Mouse (Mus musculus) c-Kit-negative CD71-positive TER-119-positive erythroid progenitor cells, embryonic 14.5 days (primary cell): ENCODE measurements around the gene Ppef2.
A peak's percentile ranks its signal among the peaks of the same experiment; 100 is the strongest.

Source experiments
- DNase-seq: peaks from one replicate; pipeline ENCODE4 v3.0.0-alpha.2; 2013; ENCODE audit warnings: low read depth, low spot score

Ppef2 gene

GRCm38 (mm10) chr5:92256218-92256617 is at the start of gene Ppef2:
TSS of gene Ppef2 (minus strand) at chr5:92256278.
- DNase-seq, result no peak

- no peak for DNase-seq
These were observed 48.2 kb upstream of the Ppef2 start for GRCm38 (mm10) chr5:92304291-92304690.

- no peak for DNase-seq
These were observed 46.2 kb upstream of the Ppef2 start for GRCm38 (mm10) chr5:92302149-92302840.

- DNase-seq, result no peak
These were observed 38.4 kb upstream of the Ppef2 start for GRCm38 (mm10) chr5:92294525-92294924.

GRCm38 (mm10) chr5:92291652-92292414 is 35.8 kb upstream of the Ppef2 start:
- DNase-seq, result no peak

- no peak for DNase-seq
These were observed 31.8 kb upstream of the Ppef2 start for GRCm38 (mm10) chr5:92287840-92288239.

- peak; percentile 56 for DNase-seq
These were observed 27.0 kb upstream of the Ppef2 start for GRCm38 (mm10) chr5:92283107-92283506.

- DNase-seq, result no peak
These were observed 26.5 kb upstream of the Ppef2 start for GRCm38 (mm10) chr5:92282571-92282970.

GRCm38 (mm10) chr5:92278942-92279537 is 23.0 kb upstream of the Ppef2 start:
- no peak for DNase-seq

- peak; percentile 40 for DNase-seq
These were observed 21.6 kb upstream of the Ppef2 start, which contains the start of gene Naaa for GRCm38 (mm10) chr5:92277437-92278394. TSS of gene Naaa (minus strand) at chr5:92278170.

- DNase-seq, result no peak
These were observed 14.4 kb upstream of the Ppef2 start for GRCm38 (mm10) chr5:92270496-92270895.

GRCm38 (mm10) chr5:92263761-92264359 is 7.8 kb upstream of the Ppef2 start:
- no peak for DNase-seq

GRCm38 (mm10) chr5:92262646-92263045 is 6.6 kb upstream of the Ppef2 start:
- DNase-seq, result no peak

GRCm38 (mm10) chr5:92254476-92254875 is 1.6 kb downstream of the Ppef2 start:
- DNase-seq, result no peak

- no peak for DNase-seq
These were observed 3.2 kb downstream of the Ppef2 start for GRCm38 (mm10) chr5:92252797-92253343.

- DNase-seq, result no peak
These were observed 4.0 kb downstream of the Ppef2 start for GRCm38 (mm10) chr5:92252031-92252430.

- no peak for DNase-seq
These were observed 7.5 kb downstream of the Ppef2 start for GRCm38 (mm10) chr5:92248614-92249013.

- no peak for DNase-seq
These were observed 10.6 kb downstream of the Ppef2 start for GRCm38 (mm10) chr5:92245483-92245882.

GRCm38 (mm10) chr5:92244900-92245299 is 11.2 kb downstream of the Ppef2 start:
- DNase-seq, result no peak

- DNase-seq, result no peak
These were observed 15.3 kb downstream of the Ppef2 start for GRCm38 (mm10) chr5:92240769-92241168.
